Mouse (Mus musculus) forelimb bud, embryonic 11.5 days (tissue): Measurements from ENCODE around the gene Dip2c.
A peak's percentile ranks its signal among the peaks of the same experiment; 100 is the strongest.

Experiments
- DNase-seq: peaks from one replicate; pipeline ENCODE4 v3.0.0-alpha.2; 2012; ENCODE audit warnings: low read depth, low spot score

The Dip2c gene

GRCm38 (mm10) chr13:9276322-9276855, at the start of gene Dip2c:
Gene Dip2c (plus strand): TSS chr13:9276528.
- peak; percentile 86 for DNase-seq

GRCm38 (mm10) chr13:9227078-9227477, 49.2 kb upstream of the Dip2c start:
- DNase-seq: no peak

GRCm38 (mm10) chr13:9237495-9237894, 38.8 kb upstream of the Dip2c start:
- no peak for DNase-seq

- no peak for DNase-seq
These were observed 37.2 kb upstream of the Dip2c start for GRCm38 (mm10) chr13:9239127-9239526.

GRCm38 (mm10) chr13:9239631-9240236, 36.6 kb upstream of the Dip2c start:
- DNase-seq: no peak

GRCm38 (mm10) chr13:9261748-9262147, 14.6 kb upstream of the Dip2c start:
- DNase-seq: no peak

- DNase-seq: no peak
These were observed 10.8 kb upstream of the Dip2c start for GRCm38 (mm10) chr13:9265516-9265915.

- peak; percentile 31 for DNase-seq
These were observed 710 bp downstream of the Dip2c start for GRCm38 (mm10) chr13:9276856-9277620.

- DNase-seq: peak; percentile 27
These were observed 1.3 kb downstream of the Dip2c start for GRCm38 (mm10) chr13:9277621-9277960.

GRCm38 (mm10) chr13:9278636-9279035, 2.3 kb downstream of the Dip2c start:
- DNase-seq: no peak

- no peak for DNase-seq
These were observed 6.7 kb downstream of the Dip2c start for GRCm38 (mm10) chr13:9283050-9283449.

GRCm38 (mm10) chr13:9289916-9290315, 13.6 kb downstream of the Dip2c start:
- DNase-seq: no peak

GRCm38 (mm10) chr13:9296285-9296684, 20.0 kb downstream of the Dip2c start:
- no peak for DNase-seq

GRCm38 (mm10) chr13:9297266-9297665, 20.9 kb downstream of the Dip2c start:
- no peak for DNase-seq

GRCm38 (mm10) chr13:9297689-9298088, 21.4 kb downstream of the Dip2c start:
- DNase-seq: no peak

- no peak for DNase-seq
These were observed 23.3 kb downstream of the Dip2c start for GRCm38 (mm10) chr13:9299657-9300056.

- DNase-seq: no peak
These were observed 32.5 kb downstream of the Dip2c start for GRCm38 (mm10) chr13:9308863-9309262.

GRCm38 (mm10) chr13:9310806-9311205, 34.5 kb downstream of the Dip2c start:
- no peak for DNase-seq

GRCm38 (mm10) chr13:9312916-9313315, 36.6 kb downstream of the Dip2c start:
- DNase-seq: no peak

- no peak for DNase-seq
These were observed 37.9 kb downstream of the Dip2c start for GRCm38 (mm10) chr13:9314099-9314712.

GRCm38 (mm10) chr13:9314713-9315112, 38.4 kb downstream of the Dip2c start:
- no peak for DNase-seq

- no peak for DNase-seq
These were observed 43.4 kb downstream of the Dip2c start for GRCm38 (mm10) chr13:9319745-9320144.

GRCm38 (mm10) chr13:9325262-9325661, 48.9 kb downstream of the Dip2c start:
- no peak for DNase-seq
